Mouse (Mus musculus) lung, postnatal 4 days (tissue): ENCODE data around the gene Grm1.

ENCODE experiments used
- DNase-seq, 2 experiments: peaks; one replicate each; pipeline ENCODE4 v3.0.0; 2021

The Grm1 gene

GRCm38 (mm10) chr10:10818061-10818460 lies 264.1 kb downstream of the Grm1 start:
- DNase-seq, result no peak

GRCm38 (mm10) chr10:10814631-10815216 lies 267.4 kb downstream of the Grm1 start:
- no peak for DNase-seq

GRCm38 (mm10) chr10:10812750-10813711 lies 269.1 kb downstream of the Grm1 start:
- DNase-seq, result peak; percentile 56 to 73

GRCm38 (mm10) chr10:10809777-10810176 lies 272.4 kb downstream of the Grm1 start:
- DNase-seq, result no peak

GRCm38 (mm10) chr10:10795321-10795720 lies 286.8 kb downstream of the Grm1 start:
- DNase-seq, result no peak

- DNase-seq, result no peak
These were observed 291.7 kb downstream of the Grm1 start for GRCm38 (mm10) chr10:10790458-10790857.

GRCm38 (mm10) chr10:10789967-10790366 lies 292.2 kb downstream of the Grm1 start:
- no peak for DNase-seq

- no peak for DNase-seq
These were observed 294.2 kb downstream of the Grm1 start for GRCm38 (mm10) chr10:10787906-10788416.

- no peak for DNase-seq
These were observed 297.0 kb downstream of the Grm1 start for GRCm38 (mm10) chr10:10785122-10785521.

- no peak for DNase-seq
These were observed 307.3 kb downstream of the Grm1 start for GRCm38 (mm10) chr10:10774827-10775226.

GRCm38 (mm10) chr10:10763015-10763414 lies 319.1 kb downstream of the Grm1 start:
- DNase-seq, result no peak

GRCm38 (mm10) chr10:10761274-10761673 lies 320.9 kb downstream of the Grm1 start:
- no peak for DNase-seq

GRCm38 (mm10) chr10:10760801-10761200 lies 321.4 kb downstream of the Grm1 start:
- DNase-seq, result no peak

GRCm38 (mm10) chr10:10751033-10751432 lies 331.1 kb downstream of the Grm1 start:
- DNase-seq, result no peak

- no peak for DNase-seq
These were observed 338.1 kb downstream of the Grm1 start for GRCm38 (mm10) chr10:10744097-10744496.

- DNase-seq, result no peak
These were observed 340.0 kb downstream of the Grm1 start for GRCm38 (mm10) chr10:10742172-10742571.

- DNase-seq, result no peak
These were observed 340.8 kb downstream of the Grm1 start for GRCm38 (mm10) chr10:10741314-10741713.

- no peak for DNase-seq
These were observed 341.4 kb downstream of the Grm1 start for GRCm38 (mm10) chr10:10740729-10741128.

- DNase-seq, result peak; percentile 12 to 32
These were observed 345.0 kb downstream of the Grm1 start for GRCm38 (mm10) chr10:10737041-10737681.

- no peak for DNase-seq
These were observed 347.6 kb downstream of the Grm1 start for GRCm38 (mm10) chr10:10734561-10734960.

GRCm38 (mm10) chr10:10733092-10733491 lies 349.1 kb downstream of the Grm1 start:
- no peak for DNase-seq

GRCm38 (mm10) chr10:10726501-10726900 lies 355.7 kb downstream of the Grm1 start:
- no peak for DNase-seq

GRCm38 (mm10) chr10:10710837-10711236 lies 371.3 kb downstream of the Grm1 start:
- no peak for DNase-seq
